Mouse (Mus musculus) midbrain, embryonic 11.5 days (tissue): ENCODE data around the gene Ptbp1. TPM values are rescaled to one million over a fixed set of nuclear protein-coding genes. Genes with fewer than 3 reads are reported as not detected.
A peak's percentile ranks its signal among the peaks of the same experiment; 100 is the strongest.

ENCODE experiments used
- ATAC-seq: fragments of 200-750 bp; cut with Nextera tagmentation; 2 replicates; pipeline ENCODE4 v1.8.0; 2017; ENCODE audit warnings: moderate TSS enrichment, moderate library complexity; ENCODE audit not compliant: low FRiP score
- DNase-seq: peaks from one replicate; pipeline ENCODE4 v3.0.0; 2015; ENCODE audit warnings: low spot score; ENCODE audit errors: missing footprints
- H3K27ac ChIP-seq: fragments of 300-500 bp; sonication (generic); 2 replicates; pipeline ENCODE4 v1.5.1; 2014; ENCODE audit warnings: low read depth, low read length
- H3K27me3 ChIP-seq: fragments of 300-500 bp; sonication (generic); 2 replicates; pipeline ENCODE4 v1.6.1; 2014; ENCODE audit warnings: mild to moderate bottlenecking, low read length, moderate library complexity, mixed read lengths; ENCODE audit not compliant: control insufficient read depth, insufficient read depth
- H3K36me3 ChIP-seq: fragments of 300-500 bp; sonication (generic); 2 replicates; pipeline ENCODE4 v1.6.1; 2014; ENCODE audit warnings: mild to moderate bottlenecking, low read length, moderate library complexity, mixed read lengths; ENCODE audit not compliant: control insufficient read depth, insufficient read depth
- H3K4me1 ChIP-seq: fragments of 300-500 bp; sonication (generic); 2 replicates; pipeline ENCODE4 v1.6.1; 2014; ENCODE audit warnings: low read length; ENCODE audit not compliant: control insufficient read depth, insufficient read depth
- H3K4me2 ChIP-seq: fragments of 300-500 bp; sonication (generic); 2 replicates; pipeline ENCODE4 v1.6.1; 2014; ENCODE audit warnings: mild to moderate bottlenecking, moderate library complexity
- H3K4me3 ChIP-seq: fragments of 300-500 bp; sonication (generic); 2 replicates; pipeline ENCODE4 v1.5.1; 2014; ENCODE audit warnings: low read depth, low read length
- H3K9ac ChIP-seq: fragments of 300-500 bp; sonication (generic); 2 replicates; pipeline ENCODE4 v1.6.1; 2014; ENCODE audit warnings: low read length
- H3K9me3 ChIP-seq: fragments of 300-500 bp; sonication (generic); 2 replicates; pipeline ENCODE4 v1.6.1; 2016; ENCODE audit warnings: low read length; ENCODE audit not compliant: control insufficient read depth
- WGBS: fragments of 180-500 bp; shearing (Covaris S2); extraction: QIAGEN DNeasy Blood & Tissue Kit; methylation state at CpG from one replicate; pipeline ENCODE4 v1.1.7; 2014; 5-methylcytosine and 5-hydroxymethylcytosine counted together
- polyA plus RNA-seq: library from polyadenylated mRNA; unstranded; fragments of >200 nt; fragmentation: Nextera tagmentation; extraction: Ambion mirVana; gene quantifications from 2 replicates; pipeline ENCODE4 v1.2.1, GENCODE M21; 2014

Gene Ptbp1
- polyA plus RNA-seq, 1 experiment from 2014 or later = 176 TPM

- Histone ChIP-seq H3K36me3 (peaks cover 13% of the 10 kb centered on the region), H3K9ac (peak overlapping the region; percentile 84), H3K9me3 (no peaks in the 10 kb centered on the region), H3K27ac (peak overlapping the region; percentile 100), H3K4me3 (peak overlapping the region; percentile 100), H3K27me3 (no peaks in the 10 kb centered on the region), H3K4me1 (peaks cover 46% of the 10 kb centered on the region), H3K4me2 (peak overlapping the region; percentile 79)
- 0% methylated on average over 15 of the region's 15 CpGs for WGBS
- DNase-seq = peak; percentile 97
- ATAC-seq = peak; percentile 25; the same call in 1 of the 2 replicates
Observed at GRCm38 (mm10) chr10:79853392-79853791, 835 bp upstream of the Ptbp1 start.

DNA sequence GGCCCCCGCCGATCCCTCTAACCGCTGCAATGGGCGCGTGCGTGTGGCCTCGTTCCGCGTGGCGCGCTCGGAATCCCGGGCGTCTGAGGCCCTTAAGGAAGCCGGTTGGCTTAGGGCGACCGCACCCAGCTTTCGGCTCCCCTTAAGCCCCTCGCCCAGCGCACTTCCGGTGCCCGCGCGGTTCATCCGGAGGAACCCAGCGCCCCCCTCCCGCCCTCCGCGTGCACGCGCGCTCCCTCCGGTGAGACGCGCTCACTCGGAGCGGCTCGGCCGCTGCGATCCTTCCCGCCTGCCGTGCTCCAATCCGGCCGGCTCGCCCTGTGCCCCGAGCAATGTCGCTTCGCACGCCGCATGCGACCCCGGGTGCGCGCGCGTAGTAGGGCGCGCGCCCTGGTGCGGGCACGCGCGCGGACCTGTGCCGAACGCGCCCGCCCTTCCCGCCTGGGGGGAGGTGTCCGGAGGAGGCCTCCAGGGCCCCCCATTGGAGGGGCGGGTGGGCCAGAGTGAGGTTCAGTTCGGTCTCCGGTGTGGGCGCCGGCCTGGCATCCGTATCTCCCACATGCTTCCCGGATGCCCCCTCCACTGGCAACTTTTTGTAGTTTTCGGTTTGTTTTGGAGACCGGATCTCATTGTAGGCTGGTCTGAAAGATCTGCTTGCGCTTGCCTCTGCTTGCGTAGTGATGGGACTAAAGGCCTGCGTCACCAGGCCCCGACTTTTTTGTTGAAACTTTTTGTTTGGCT lies 744 bp downstream of the Ptbp1 start:
- Histone ChIP-seq H3K4me1 (peaks cover 46% of the 10 kb centered on the region), H3K4me3 (peak overlapping the region; percentile 100), H3K9me3 (no peaks in the 10 kb centered on the region), H3K9ac (peak overlapping the region; percentile 100), H3K27ac (peak overlapping the region; percentile 100), H3K27me3 (no peaks in the 10 kb centered on the region), H3K4me2 (peak overlapping the region; percentile 97), H3K36me3 (peaks cover 18% of the 10 kb centered on the region)
- WGBS = under 1% methylated on average over 82 of the region's 83 CpGs
- DNase-seq = peak; percentile 98
- ATAC-seq = peak; percentile 59

DNA sequence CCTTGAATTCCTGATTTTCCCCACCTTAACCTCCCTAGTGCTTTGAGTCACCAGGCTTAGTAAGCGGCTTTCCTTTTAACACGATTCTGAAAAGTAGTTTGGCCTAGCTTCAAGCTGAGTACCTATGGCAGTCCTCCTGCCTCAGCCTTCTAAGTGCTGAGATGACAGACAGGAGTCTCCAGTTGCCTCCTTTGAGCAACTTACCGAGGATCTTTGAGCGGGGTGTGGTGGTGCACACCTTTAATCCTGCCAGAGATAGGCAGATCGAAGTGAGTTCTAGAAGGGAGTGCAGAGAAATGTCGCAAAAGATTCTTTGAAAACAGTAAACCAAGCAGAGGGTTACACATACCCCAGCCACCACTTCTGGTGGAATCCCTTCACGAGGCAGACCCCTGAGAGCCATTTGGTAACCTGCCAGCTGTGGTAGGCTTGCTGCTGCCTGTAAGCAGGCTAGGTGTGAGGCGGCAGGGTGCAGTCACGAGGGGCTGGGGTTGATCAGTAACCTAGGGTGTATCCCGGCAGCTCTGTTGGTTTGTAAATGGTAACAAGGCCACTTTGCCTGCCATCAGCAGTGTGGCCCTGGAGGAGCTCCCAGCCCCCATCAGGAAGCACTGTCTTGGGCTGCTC lies 1.4 kb downstream of the Ptbp1 start:
- DNase-seq = no peak
- Histone ChIP-seq H3K4me2 (peak overlapping the region; percentile 97), H3K27me3 (no peaks in the 10 kb centered on the region), H3K27ac (no peak overlapping the region), H3K36me3 (peaks cover 25% of the 10 kb centered on the region), H3K9ac (peak overlapping the region; percentile 100), H3K4me3 (peak overlapping the region; percentile 100), H3K4me1 (peaks cover 46% of the 10 kb centered on the region), H3K9me3 (no peaks in the 10 kb centered on the region)
- ATAC-seq = no peak
- 6% methylated on average over 10 of the region's 10 CpGs for WGBS

GRCm38 (mm10) chr10:79856280-79856679 lies 2.1 kb downstream of the Ptbp1 start:
- Histone ChIP-seq H3K9ac (peak overlapping the region; percentile 100), H3K27me3 (no peaks in the 10 kb centered on the region), H3K4me2 (peak overlapping the region; percentile 97), H3K4me1 (peaks cover 45% of the 10 kb centered on the region), H3K27ac (no peak overlapping the region), H3K4me3 (peak overlapping the region; percentile 100), H3K9me3 (no peaks in the 10 kb centered on the region), H3K36me3 (peaks cover 31% of the 10 kb centered on the region)
- ATAC-seq (no peak), DNase-seq (no peak)
- 56% methylated on average over 6 of the region's 6 CpGs for WGBS

DNA sequence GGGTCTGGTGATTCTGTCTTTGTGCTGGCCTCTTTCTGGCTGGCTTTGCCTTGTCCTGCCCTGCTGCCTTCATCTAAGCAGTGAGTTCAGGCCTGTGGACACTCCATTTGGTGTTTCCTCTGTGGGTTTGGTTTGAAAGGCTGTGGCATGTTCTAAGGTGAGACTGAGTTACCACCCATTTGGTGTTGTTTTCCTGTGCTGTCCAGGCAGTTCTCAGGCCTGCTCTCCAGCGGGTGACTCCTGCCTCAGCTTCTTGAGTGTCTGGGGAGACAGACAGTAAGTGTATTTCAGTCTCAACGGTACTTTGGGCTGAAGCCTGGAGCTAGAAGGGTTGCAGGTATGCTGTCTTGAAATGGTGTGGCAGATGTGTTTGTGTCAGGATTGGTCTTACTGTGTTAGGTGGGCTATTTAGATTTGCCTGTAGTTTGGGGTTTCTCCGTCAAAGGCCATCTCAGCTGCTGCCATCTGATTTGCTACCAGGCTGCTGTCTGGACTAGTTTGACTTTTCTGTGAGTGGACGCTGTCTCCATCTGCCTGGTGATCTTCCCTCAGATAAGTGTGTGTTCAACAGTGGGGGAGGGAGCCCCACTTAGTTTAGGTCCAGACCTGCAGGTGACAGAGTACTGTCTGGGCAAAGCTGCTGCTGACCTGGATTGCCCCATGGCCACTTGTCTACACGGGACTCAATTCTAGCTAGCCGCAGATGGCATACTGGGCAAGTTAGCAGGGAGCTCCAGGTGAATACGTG lies 2.7 kb downstream of the Ptbp1 start:
- Histone ChIP-seq H3K36me3 (peaks cover 31% of the 10 kb centered on the region), H3K4me1 (peaks cover 39% of the 10 kb centered on the region), H3K27ac (no peak overlapping the region), H3K27me3 (no peaks in the 10 kb centered on the region), H3K9ac (peak overlapping the region; percentile 100), H3K9me3 (no peaks in the 10 kb centered on the region), H3K4me2 (peak overlapping the region; percentile 97), H3K4me3 (peak overlapping the region; percentile 100)
- DNase-seq (no peak), ATAC-seq (no peak)
- WGBS = 73% methylated on average over 7 of the region's 7 CpGs

DNA sequence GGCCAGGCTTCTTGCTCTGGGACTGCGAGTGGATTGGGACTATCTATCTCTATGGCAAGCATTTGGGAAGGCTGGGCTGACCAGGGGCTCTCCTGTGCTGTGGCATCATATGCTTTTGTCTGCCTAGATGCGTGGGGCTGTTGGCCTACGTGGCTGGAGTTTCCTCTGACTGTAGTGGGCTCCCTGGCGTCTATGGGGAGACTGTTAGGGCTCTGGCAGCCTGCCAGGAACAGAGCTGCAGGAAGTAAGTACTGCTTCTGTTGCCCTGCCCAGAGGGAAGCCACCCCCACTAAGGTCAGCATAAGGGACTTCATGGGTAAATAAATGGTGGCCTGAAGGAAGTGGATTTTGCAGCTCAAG lies 3.2 kb downstream of the Ptbp1 start:
- H3K4me1 ChIP-seq = peaks cover 34% of the 10 kb centered on the region
- H3K9me3 ChIP-seq = no peaks in the 10 kb centered on the region
- H3K4me2 ChIP-seq = peak overlapping the region; percentile 97
- peaks cover 36% of the 10 kb centered on the region for H3K36me3 ChIP-seq
- H3K9ac ChIP-seq = peak overlapping the region; percentile 100; the same call in 1 of the 2 replicates
- ATAC-seq (no peak), DNase-seq (no peak)
- no peak overlapping the region for H3K27ac ChIP-seq
- H3K4me3 ChIP-seq = peak overlapping the region; percentile 100
- 64% methylated on average over 4 of the region's 4 CpGs for WGBS
- H3K27me3 ChIP-seq = no peaks in the 10 kb centered on the region

GRCm38 (mm10) chr10:79857894-79858293 lies 3.7 kb downstream of the Ptbp1 start:
- ATAC-seq (no peak), DNase-seq (no peak)
- Histone ChIP-seq H3K4me2 (peak overlapping the region; percentile 97; the same call in 1 of the 2 replicates), H3K27me3 (no peaks in the 10 kb centered on the region), H3K9ac (peak overlapping the region; percentile 14; the same call in 1 of the 2 replicates), H3K4me3 (no peak overlapping the region), H3K4me1 (peaks cover 29% of the 10 kb centered on the region), H3K27ac (no peak overlapping the region), H3K36me3 (peaks cover 41% of the 10 kb centered on the region), H3K9me3 (no peaks in the 10 kb centered on the region)
- WGBS = 86% methylated on average over 2 of the region's 2 CpGs

- H3K9me3 ChIP-seq = no peaks in the 10 kb centered on the region
Observed at GRCm38 (mm10) chr10:79858416-79859074, 4.3 kb downstream of the Ptbp1 start.

More at GRCm38 (mm10) chr10:79858416-79859074, 4.3 kb downstream of the Ptbp1 start:
- DNase-seq (no peak), ATAC-seq (no peak)
- Histone ChIP-seq H3K27ac (no peak overlapping the region), H3K27me3 (no peaks in the 10 kb centered on the region), H3K36me3 (peaks cover 46% of the 10 kb centered on the region), H3K9ac (no peak overlapping the region), H3K4me1 (peaks cover 25% of the 10 kb centered on the region), H3K4me3 (no peak overlapping the region), H3K4me2 (no peak overlapping the region)
- 75% methylated on average over 17 of the region's 17 CpGs for WGBS
